Mouse (Mus musculus) brain, embryonic 18.5 days (tissue): ENCODE measurements around the gene Gm16506.
"Not testable (repeated sequence)": the region's sequence is repeated elsewhere in the genome, so short reads cannot be mapped to it uniquely, and the experiment has no call there.

ENCODE experiments used
- DNase-seq: peaks from one replicate; pipeline ENCODE4 v3.0.0-alpha.2; 2012; ENCODE audit warnings: low read depth, low spot score

Gene Gm16506

GRCm38 (mm10) chr14:43727385-43727784 lies at the start of gene Gm16506:
TSS of gene Gm16506 (minus strand) at chr14:43727485.
- DNase-seq: not testable (repeated sequence)

- DNase-seq: not testable (repeated sequence)
These were observed 20.3 kb upstream of the Gm16506 start, which contains the start of gene Gm6526 for GRCm38 (mm10) chr14:43747566-43747965. TSS of gene Gm6526 (plus strand) at chr14:43747866.

DNA sequence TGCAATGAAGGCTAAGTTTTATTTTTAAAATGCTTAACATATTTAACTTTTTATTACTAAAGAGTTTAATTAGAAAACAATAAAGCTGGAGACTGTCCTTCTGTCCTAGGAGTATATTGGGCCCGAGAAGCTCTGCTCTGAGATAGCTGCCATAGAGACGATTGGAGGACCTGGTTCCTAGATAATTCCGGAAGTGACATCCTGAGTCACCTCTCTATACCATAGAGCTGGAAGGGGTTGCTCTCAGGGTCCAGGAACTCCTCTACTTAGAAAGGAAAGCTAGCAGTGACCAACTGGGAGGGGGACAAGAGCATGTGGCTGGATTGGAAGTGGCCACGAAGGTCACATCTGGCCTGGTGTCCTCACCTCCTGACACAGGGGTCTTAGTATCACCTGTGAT lies 29.7 kb downstream of the Gm16506 start, which contains the start of gene Gm7324:
Gene Gm7324 (plus strand): TSS at position 208 of the 400 bp plus-strand sequence.
- DNase-seq: not testable (repeated sequence)

- not testable (repeated sequence) for DNase-seq
These were observed 50.2 kb downstream of the Gm16506 start, which contains the start of gene Gm8165 for GRCm38 (mm10) chr14:43677099-43677498. TSS of gene Gm8165 (minus strand) at chr14:43677199.
